Mouse (Mus musculus) bone marrow, adult 2 months (tissue): ENCODE results near the gene Inip. TPM values are rescaled to one million over a fixed set of nuclear protein-coding genes. Genes with fewer than 3 reads are reported as not detected.

Experiments used
- H3K27ac ChIP-seq: fragments of 200-500 bp; 2 replicates; pipeline ENCODE4 v1.5.1; 2012; ENCODE audit warnings: low read depth, mild to moderate bottlenecking, control low read depth, inconsistent platforms, low read length; ENCODE audit not compliant: control insufficient read depth, poor library complexity, insufficient read depth
- H3K4me1 ChIP-seq: fragments of 200-500 bp; 2 replicates; pipeline ENCODE4 v1.6.1; 2011; ENCODE audit warnings: low read length; ENCODE audit not compliant: control insufficient read depth, insufficient read depth
- H3K4me3 ChIP-seq: fragments of 200-500 bp; replicated peaks from 2 replicates; pipeline ENCODE3; 2011; ENCODE audit warnings: mild to moderate bottlenecking, low read depth, low read length, control low read depth; ENCODE audit not compliant: control insufficient read depth
- CTCF ChIP-seq: fragments of 200-500 bp; IDR thresholded peaks from 2 replicates; pipeline ENCODE4 v1.5.1; 2011; ENCODE audit warnings: low read length, control low read depth; ENCODE audit not compliant: control insufficient read depth, insufficient read depth
- POLR2A ChIP-seq: fragments of 200-500 bp; IDR thresholded peaks from 2 replicates; pipeline ENCODE4 v1.6.1; 2011; ENCODE audit warnings: low read depth, mild to moderate bottlenecking, control low read depth, low read length, borderline replicate concordance; ENCODE audit not compliant: control insufficient read depth
- WGBS: fragments of 180-500 bp; shearing (Covaris S2); methylation state at CpG from one replicate; pipeline ENCODE4 v1.1.7; 2018; 5-methylcytosine and 5-hydroxymethylcytosine counted together
- polyA plus RNA-seq: library from polyadenylated mRNA; stranded (reverse); fragments of >200 nt; gene quantifications from 2 replicates; pipeline ENCODE4 v1.2.4, GENCODE M21; 2011; ENCODE audit warnings: low replicate concordance; ENCODE audit not compliant: missing spikeins, insufficient read depth, insufficient read length

Inip gene
- polyA plus RNA-seq, result 10.7 and 27.6 TPM in 2 replicates

DNA sequence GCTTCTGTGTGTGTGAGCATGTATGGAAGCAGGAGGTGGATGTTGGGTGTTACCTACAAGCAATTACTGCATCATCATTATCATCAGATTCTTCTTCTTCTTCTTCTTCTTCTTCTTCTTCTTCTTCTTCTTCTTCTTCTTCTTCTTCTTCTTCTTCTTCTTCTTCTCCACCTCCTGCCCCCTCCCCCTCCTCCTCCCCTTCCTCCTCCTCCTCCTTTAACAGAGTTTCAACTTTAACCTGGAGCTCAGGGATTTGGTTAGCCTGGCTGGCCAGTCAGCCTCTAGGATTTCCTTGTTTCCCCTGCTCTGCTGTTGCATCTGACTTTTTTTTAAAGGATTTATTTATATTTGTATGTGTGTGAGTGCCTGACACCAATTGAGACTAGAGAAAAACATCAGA, at the start of gene Inip:
Gene Inip (minus strand): TSS at position 101 of the 400 bp plus-strand sequence.
- TF ChIP-seq CTCF, result no peak
- no peak for TF ChIP-seq POLR2A
- no peak within 1 kb of the TSS for H3K27ac ChIP-seq

DNA sequence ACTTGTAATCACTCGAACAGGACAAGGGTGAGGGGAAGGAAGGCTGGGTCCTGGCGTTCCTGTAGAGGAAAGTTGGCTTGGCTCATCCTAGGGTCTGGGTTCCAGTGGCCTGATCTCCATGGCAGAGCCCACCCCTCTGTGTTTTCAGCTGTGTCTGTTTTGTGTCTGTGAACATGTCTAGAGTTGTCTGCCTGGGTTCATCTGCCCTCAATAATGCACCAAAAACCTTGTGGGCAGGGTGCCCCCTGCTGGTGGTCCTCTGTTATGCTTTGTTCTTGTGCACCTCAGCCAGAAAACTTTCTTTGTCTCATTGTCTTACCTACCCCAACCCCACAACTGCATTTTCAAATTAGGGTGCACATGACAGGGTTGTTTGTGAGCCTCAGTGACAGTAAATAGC, 48.8 kb upstream of the Inip start:
- 64% methylated on average over 2 of the region's 2 CpGs for WGBS
- Histone ChIP-seq H3K27ac (no peak overlapping the region), H3K4me1 (peaks cover 3% of the 10 kb centered on the region; the same call in 1 of the 2 replicates), H3K4me3 (no peak overlapping the region)
- TF ChIP-seq CTCF (peak; percentile 90), POLR2A (no peak)

More for the DNA sequence above, at the start of gene Inip:
- Histone ChIP-seq H3K4me1 (peaks cover 2% of the 10 kb centered on the region), H3K4me3 (no peak within 1 kb of the TSS)

DNA sequence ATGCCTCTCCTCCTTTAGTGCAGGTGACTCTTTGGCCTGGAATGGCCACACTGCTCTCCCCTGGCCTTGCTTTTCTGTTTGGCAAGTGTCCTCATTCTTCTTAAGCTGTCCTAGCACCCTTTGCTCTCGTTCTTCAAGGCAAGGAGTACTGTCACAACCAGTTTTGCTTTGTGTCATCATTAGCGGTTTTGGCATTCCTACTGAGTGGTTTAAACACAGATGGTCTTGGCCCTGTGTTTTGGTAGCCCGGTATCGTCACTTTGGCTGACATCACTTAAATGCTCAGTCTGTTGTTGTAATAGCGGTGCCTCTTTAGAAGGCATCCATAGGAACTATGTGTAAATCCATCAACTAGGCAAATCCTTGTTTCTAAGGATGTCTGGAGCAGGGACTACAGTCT, 46.1 kb upstream of the Inip start:
- Histone ChIP-seq H3K27ac (no peak overlapping the region), H3K4me1 (peaks cover 7% of the 10 kb centered on the region), H3K4me3 (no peak overlapping the region)
- no peak for TF ChIP-seq POLR2A
- TF ChIP-seq CTCF, result no peak
- 78% methylated on average over 5 of the region's 5 CpGs for WGBS

DNA sequence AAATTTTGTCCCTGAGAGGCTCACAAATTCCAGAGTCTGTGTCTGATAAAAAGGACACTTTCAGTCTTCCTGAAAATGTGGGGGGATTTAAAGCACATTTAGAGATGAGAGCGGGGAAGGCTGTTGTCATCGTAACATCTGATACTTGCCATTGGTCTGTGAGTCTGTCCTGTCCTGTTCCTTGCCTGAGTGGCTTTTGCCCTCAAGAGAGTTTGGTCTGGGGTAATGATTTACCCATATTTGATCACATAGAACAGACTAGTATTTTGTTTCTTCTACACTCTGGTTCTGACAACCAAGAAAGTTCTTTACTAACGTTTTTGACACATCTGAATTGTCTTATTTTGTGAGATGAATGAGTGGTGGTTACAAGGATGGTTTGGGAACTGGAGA, 43.9 kb upstream of the Inip start:
- TF ChIP-seq POLR2A, result no peak
- TF ChIP-seq CTCF, result no peak
- 12% methylated on average over 3 of the region's 3 CpGs for WGBS
- Histone ChIP-seq H3K4me3 (no peak overlapping the region), H3K27ac (peak overlapping the region; percentile 46; the same call in 1 of the 2 replicates), H3K4me1 (peaks cover 7% of the 10 kb centered on the region)

DNA sequence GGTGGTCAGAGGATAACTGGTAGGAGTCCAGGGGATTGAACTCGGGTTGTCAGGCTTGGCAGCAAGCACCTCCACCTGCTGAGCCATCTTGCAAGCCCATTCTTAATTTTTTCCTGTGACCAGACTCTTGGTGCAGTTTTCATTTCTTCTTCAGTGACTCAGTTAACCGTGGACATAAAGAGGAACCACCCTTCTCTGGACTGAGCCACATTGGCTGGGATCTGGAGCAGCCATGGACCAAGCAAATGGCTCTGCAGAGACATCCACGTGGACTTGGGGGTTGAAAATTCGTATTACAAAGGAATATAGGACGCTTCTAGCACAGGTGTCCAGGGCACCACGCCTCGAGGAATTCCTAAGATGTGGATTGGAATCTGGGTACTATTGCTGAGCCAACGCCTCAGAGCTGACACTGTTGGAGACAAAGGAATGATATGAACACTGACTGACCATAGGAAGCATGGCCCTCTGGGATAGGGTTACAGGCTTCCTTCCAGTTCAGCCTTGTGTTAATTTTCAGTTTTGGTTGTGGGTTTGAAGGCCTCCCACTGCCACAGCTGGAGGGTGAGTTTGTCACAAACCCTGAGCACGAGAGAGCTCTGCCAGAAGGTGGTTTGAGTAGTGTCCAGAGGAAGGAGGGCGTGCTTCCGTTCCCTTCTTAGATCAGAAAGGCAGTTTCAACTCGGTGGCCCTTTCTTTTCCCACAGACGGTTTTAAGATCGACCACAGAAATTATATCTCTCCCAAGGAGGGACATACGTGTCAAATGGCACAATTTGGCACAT, 43.3 kb upstream of the Inip start:
- WGBS, result 6% methylated on average over 15 of the region's 15 CpGs

DNA sequence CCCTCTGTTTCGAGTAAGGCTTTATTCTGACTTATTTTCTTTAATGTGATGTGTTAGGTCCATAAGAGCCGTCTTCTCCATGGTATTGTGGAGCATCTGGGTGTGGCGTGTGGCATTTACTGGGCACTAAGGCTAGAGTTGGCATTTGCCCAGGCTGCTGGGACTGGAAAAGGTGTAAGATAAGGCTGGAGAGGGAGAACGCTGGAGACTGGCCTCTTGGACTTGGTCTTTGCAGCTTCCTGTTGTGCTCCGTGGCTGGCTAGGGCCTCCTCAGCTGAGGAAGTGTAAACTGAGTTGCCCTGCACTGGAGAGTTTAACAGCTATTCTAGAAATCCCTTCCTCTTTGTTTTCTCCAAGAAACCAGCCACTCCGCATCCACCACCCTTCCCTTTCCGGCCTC, 36.3 kb upstream of the Inip start:
- 29% methylated on average over 7 of the region's 7 CpGs for WGBS
- TF ChIP-seq CTCF (no peak), POLR2A (no peak)
- Histone ChIP-seq H3K4me3 (no peak overlapping the region), H3K27ac (peak overlapping the region; percentile 0; the same call in 1 of the 2 replicates), H3K4me1 (peaks cover 3% of the 10 kb centered on the region)

More for the DNA sequence above, 43.3 kb upstream of the Inip start:
- TF ChIP-seq POLR2A (no peak), CTCF (no peak)
- H3K4me1 ChIP-seq, result peaks cover 7% of the 10 kb centered on the region
- H3K4me3 ChIP-seq, result no peak overlapping the region
- peak overlapping the region; percentile 46 for H3K27ac ChIP-seq

DNA sequence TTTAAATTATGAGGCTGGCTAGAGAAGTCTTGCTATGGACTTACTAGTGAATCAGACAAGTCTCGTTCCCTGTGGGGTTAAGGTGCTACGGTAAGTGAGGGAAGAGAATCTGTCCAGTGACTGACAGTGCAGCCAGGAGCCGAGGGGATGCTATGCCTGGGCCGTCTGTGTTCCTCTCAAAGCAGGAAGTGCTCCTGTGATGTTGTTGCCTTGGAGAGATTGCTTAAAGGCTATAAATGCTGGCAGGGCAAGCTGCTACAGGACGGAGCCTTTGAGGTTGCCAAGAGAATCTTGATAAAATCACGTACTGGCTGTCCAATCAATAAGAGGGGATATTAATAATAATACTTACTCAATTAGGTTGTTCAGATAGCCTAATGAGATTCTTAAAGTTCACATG, 31.4 kb upstream of the Inip start:
- no peak for TF ChIP-seq POLR2A
- no peak for TF ChIP-seq CTCF
- no peak overlapping the region for H3K4me3 ChIP-seq
- H3K27ac ChIP-seq, result no peak overlapping the region
- 41% methylated on average over 6 of the region's 6 CpGs for WGBS
- peaks cover 1% of the 10 kb centered on the region; the same call in 1 of the 2 replicates for H3K4me1 ChIP-seq

DNA sequence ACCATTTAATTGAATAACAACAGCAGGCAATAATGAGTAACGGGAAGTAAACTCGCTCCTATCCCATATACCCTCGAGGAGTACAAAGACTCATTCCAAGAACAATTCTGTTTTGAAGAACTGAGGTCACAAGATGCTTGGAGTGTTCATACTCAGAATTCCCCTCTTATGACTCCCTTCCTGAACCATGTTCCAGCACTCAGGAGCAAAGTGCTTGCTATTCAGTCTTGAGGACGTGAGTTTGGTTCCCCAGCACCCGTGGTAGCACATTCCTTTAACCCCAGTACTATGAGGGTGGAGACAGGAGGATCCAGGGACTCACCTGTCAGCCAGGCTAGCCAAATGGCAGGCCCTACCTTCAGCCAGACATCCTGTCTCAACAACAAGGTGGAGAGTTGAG, 29.6 kb upstream of the Inip start:
- no peak overlapping the region for H3K4me3 ChIP-seq
- no peaks in the 10 kb centered on the region; the same call in 1 of the 2 replicates for H3K4me1 ChIP-seq
- WGBS, result 77% methylated on average over 5 of the region's 5 CpGs
- no peak overlapping the region for H3K27ac ChIP-seq
- no peak for TF ChIP-seq POLR2A

DNA sequence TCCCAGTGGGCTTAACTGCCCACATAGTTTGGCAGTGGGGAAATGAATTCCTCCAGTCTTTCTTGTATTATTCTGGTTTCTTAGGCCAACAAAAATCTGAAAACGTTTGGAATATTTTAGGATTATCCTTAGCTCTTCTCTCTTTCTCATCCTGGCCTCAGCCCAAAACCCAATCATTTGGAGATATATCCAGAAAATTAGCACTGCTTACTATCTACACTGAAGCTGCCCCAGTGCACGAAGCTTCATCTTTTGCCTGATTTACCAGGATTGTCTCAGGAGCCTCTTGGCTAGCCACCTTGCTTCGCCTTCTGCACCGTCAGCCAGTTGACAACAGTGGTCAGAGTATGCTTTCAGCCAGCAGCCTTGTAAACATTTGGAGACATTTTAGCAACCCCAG, 27.7 kb upstream of the Inip start:
- Histone ChIP-seq H3K4me1 (peaks cover 1% of the 10 kb centered on the region; the same call in 1 of the 2 replicates), H3K4me3 (no peak overlapping the region), H3K27ac (no peak overlapping the region)
- TF ChIP-seq CTCF (no peak), POLR2A (no peak)
- WGBS, result 83% methylated on average over 4 of the region's 4 CpGs
